Mouse (Mus musculus): ENCODE measurements around the gene Usmg5. TPM values are rescaled to one million over a fixed set of nuclear protein-coding genes. Genes with fewer than 3 reads are reported as not detected.

Gene Usmg5
- 100 to 1,000 TPM; 148 to 164 TPM for total RNA-seq (2023)

GRCm38 (mm10) chr19:47090550-47091156, at the start of gene Usmg5, which contains the start of gene Pdcd11:
Gene Usmg5 (minus strand): TSS chr19:47090647.
Gene Pdcd11 (plus strand): TSS chr19:47090768.

GRCm38 (mm10) chr19:47137771-47138421, 47.4 kb upstream of the Usmg5 start, which contains the start of gene Calhm2:
Gene Calhm2 (minus strand): TSS chr19:47138294.

GRCm38 (mm10) chr19:47067096-47067882, 23.2 kb downstream of the Usmg5 start, which contains the start of gene Taf5:
Gene Taf5 (plus strand): TSS chr19:47067746.

GRCm38 (mm10) chr19:47050271-47051032, 40.0 kb downstream of the Usmg5 start, which contains the start of gene Pcgf6:
Gene Pcgf6 (minus strand): TSS chr19:47050906.

Other genes starting within 250 kb of the Usmg5 start
- gene Ina, start 75.9 kb downstream of the Usmg5 start, total RNA-seq (2023): not detected
- 10 to 100 TPM; 73.5 to 88.1 TPM for gene Nt5c2, start 75.5 kb downstream of the Usmg5 start, total RNA-seq (2023)
- gene Pcgf6, start 39.7 kb downstream of the Usmg5 start, total RNA-seq (2023): 10 to 100 TPM; 26.3 TPM
- gene Taf5, start 22.9 kb downstream of the Usmg5 start, total RNA-seq (2023): 10 to 100 TPM; 13.7 to 14.9 TPM
- gene Pdcd11, start 121 bp upstream of the Usmg5 start, total RNA-seq (2023): 10 to 100 TPM; 48.7 to 49.4 TPM
- gene Calhm2, start 47.6 kb upstream of the Usmg5 start, total RNA-seq (2023): 10 to 100 TPM; 59.3 to 69.3 TPM
- under 1 TPM; 0.44 to 0.59 TPM for gene Calhm1, start 53.6 kb upstream of the Usmg5 start, total RNA-seq (2023)
- not detected for gene Calhm3, start 67.1 kb upstream of the Usmg5 start, total RNA-seq (2023)
- gene Neurl1a, start 88.2 kb upstream of the Usmg5 start, total RNA-seq (2023): not detected

Measured in B cell, adult 67 days (primary cell).